Mouse (Mus musculus): Measurements from ENCODE around the gene Defa36.
"Not testable (repeated sequence)": the region's sequence is repeated elsewhere in the genome, so short reads cannot be mapped to it uniquely, and the experiment has no call there.

Defa36 gene

DNA sequence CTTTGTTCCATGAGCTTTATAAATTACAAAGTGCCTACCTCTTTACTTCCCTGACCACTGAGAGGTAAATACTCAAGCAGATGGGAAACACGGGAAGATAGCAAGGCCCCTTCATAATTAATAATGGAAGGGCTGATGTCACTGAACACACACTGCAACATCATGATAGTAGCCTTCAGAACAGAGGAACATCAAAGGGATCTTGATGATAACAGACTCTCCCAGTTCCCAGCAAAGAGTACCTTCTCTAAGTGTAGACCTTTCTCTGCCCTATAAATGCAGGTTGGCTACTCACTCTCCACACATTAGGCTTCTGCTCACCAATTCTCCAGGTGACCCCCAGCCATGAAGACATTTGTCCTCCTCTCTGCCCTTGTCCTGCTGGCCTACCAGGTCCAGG is at the start of gene Defa36:
Gene Defa36 (plus strand): TSS at position 301 of the 400 bp plus-strand sequence.
- not testable (repeated sequence) for DNase-seq

DNA sequence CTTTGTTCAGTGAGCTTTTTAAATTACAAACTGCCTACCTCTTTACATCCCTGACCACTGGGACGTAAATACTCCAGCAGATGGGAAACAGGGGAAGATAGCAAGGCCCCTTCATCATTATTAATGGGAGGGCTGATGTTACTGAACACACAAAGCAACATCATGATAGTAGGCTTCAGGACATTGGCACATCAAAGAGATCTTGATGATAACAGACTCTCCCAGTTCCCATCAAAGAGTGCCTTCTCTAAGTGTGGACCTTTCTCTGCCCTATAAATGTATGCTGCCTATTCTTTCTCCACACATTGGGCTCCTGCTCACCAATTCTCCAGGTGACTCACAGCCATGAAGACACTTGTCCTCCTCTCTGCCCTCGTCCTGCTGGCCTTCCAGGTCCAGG is 49.0 kb upstream of the Defa36 start, which contains the start of gene Defa2:
Gene Defa2 (plus strand): TSS at position 301 of the 400 bp plus-strand sequence.
- not testable (repeated sequence) for DNase-seq

DNA sequence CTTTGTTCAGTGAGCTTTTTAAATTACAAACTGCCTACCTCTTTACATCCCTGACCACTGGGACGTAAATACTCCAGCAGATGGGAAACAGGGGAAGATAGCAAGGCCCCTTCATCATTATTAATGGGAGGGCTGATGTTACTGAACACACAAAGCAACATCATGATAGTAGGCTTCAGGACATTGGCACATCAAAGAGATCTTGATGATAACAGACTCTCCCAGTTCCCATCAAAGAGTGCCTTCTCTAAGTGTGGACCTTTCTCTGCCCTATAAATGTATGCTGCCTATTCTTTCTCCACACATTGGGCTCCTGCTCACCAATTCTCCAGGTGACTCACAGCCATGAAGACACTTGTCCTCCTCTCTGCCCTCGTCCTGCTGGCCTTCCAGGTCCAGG is 35.7 kb upstream of the Defa36 start, which contains the start of gene Defa33:
Gene Defa33 (plus strand): TSS at position 301 of the 400 bp plus-strand sequence.
- not testable (repeated sequence) for DNase-seq

DNA sequence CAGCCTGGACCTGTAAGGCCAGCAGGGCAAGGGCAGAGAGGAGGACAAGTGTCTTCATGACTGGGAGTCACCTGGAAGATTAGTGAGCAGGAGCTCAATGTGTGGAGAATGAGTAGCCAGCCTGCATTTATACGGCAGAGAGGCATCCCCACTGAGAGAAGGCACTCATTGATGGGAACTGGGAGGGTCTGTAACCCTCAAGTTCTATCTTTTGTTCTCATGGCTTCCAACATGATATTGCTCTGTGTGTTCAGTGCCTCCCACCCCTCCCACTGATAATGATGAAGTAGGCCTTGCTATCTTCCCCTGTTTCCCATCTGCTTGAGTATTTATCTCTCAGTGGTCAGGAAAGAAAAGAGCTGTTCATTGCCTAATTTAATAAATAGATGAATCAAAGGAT is 29.2 kb downstream of the Defa36 start, which contains the start of gene Gm7849:
Gene Gm7849 (minus strand): TSS at position 101 of the 400 bp plus-strand sequence.
- not testable (repeated sequence) for DNase-seq
